Mouse (Mus musculus) thymus, postnatal 4 days (tissue): ENCODE measurements around the gene E130311K13Rik.

ENCODE experiments used
- DNase-seq: peaks from one replicate; pipeline ENCODE4 v3.0.0; 2021

Gene E130311K13Rik

GRCm38 (mm10) chr3:63893677-63894076, 35.6 kb downstream of the E130311K13Rik start:
- no peak for DNase-seq

- no peak for DNase-seq
Observed at GRCm38 (mm10) chr3:63892154-63892553, 37.1 kb downstream of the E130311K13Rik start.

- no peak for DNase-seq
Observed at GRCm38 (mm10) chr3:63881065-63881464, 48.2 kb downstream of the E130311K13Rik start.

- no peak for DNase-seq
Observed at GRCm38 (mm10) chr3:63878995-63879666, 50.1 kb downstream of the E130311K13Rik start.

GRCm38 (mm10) chr3:63872818-63873217, 56.5 kb downstream of the E130311K13Rik start:
- DNase-seq = no peak

GRCm38 (mm10) chr3:63871249-63871648, 58.0 kb downstream of the E130311K13Rik start:
- DNase-seq = no peak

GRCm38 (mm10) chr3:63868285-63868684, 61.0 kb downstream of the E130311K13Rik start:
- peak; percentile 6 for DNase-seq

- DNase-seq = no peak
Observed at GRCm38 (mm10) chr3:63865069-63865468, 64.2 kb downstream of the E130311K13Rik start.
